Mouse (Mus musculus): ENCODE results near the gene Rrm2. TPM values are rescaled to one million over a fixed set of nuclear protein-coding genes. Genes with fewer than 3 reads are reported as not detected.

The Rrm2 gene
- polyA plus RNA-seq (2015; fragmentation: Nextera tagmentation; extraction: Ambion mirVana) = 405 and 421 TPM in 2 replicates

GRCm38 (mm10) chr12:24707954-24708823 lies at the start of gene Rrm2:
Rrm2 (plus strand) TSS chr12:24708241.
- WGBS = under 1% methylated on average over 83 of the region's 83 CpGs
- ATAC-seq = peak; percentile 92
- no peaks in the 10 kb centered on the region for H3K27me3 ChIP-seq
- no peaks in the 10 kb centered on the region for H3K9me3 ChIP-seq (replicated peaks)
- H3K4me3 ChIP-seq = peak within 1 kb of the TSS; percentile 88
- peaks cover 28% of the 10 kb centered on the region for H3K36me3 ChIP-seq (ENCODE audit: poor library complexity, severe bottlenecking)
- H3K4me1 ChIP-seq = peaks cover 57% of the 10 kb centered on the region
- peak within 1 kb of the TSS; percentile 80 for H3K27ac ChIP-seq
- H3K4me2 ChIP-seq = peak within 1 kb of the TSS; percentile 78
- peak within 1 kb of the TSS; percentile 92 for H3K9ac ChIP-seq

- Histone ChIP-seq H3K4me1 (peaks cover 16% of the 10 kb centered on the region), H3K36me3 (ENCODE audit: poor library complexity, severe bottlenecking) (peaks cover 72% of the 10 kb centered on the region)
- WGBS = 92% methylated on average over 4 of the region's 4 CpGs
These were observed 49.0 kb upstream of the Rrm2 start for GRCm38 (mm10) chr12:24658998-24659397.

GRCm38 (mm10) chr12:24659923-24660322 lies 48.1 kb upstream of the Rrm2 start:
- no peak overlapping the region for H3K27ac ChIP-seq
- H3K36me3 ChIP-seq (ENCODE audit: poor library complexity, severe bottlenecking) = peaks cover 63% of the 10 kb centered on the region
- H3K9ac ChIP-seq = no peak overlapping the region
- H3K27me3 ChIP-seq = no peaks in the 10 kb centered on the region
- H3K9me3 ChIP-seq (replicated peaks) = no peaks in the 10 kb centered on the region
- no peak overlapping the region for H3K4me2 ChIP-seq
- ATAC-seq = no peak
- no peak overlapping the region for H3K4me3 ChIP-seq
- peaks cover 16% of the 10 kb centered on the region for H3K4me1 ChIP-seq
- WGBS = 91% methylated on average over 9 of the region's 9 CpGs

More at GRCm38 (mm10) chr12:24658998-24659397, 49.0 kb upstream of the Rrm2 start:
- Histone ChIP-seq H3K27me3 (no peaks in the 10 kb centered on the region), H3K9me3 (replicated peaks) (no peaks in the 10 kb centered on the region), H3K9ac (no peak overlapping the region), H3K4me2 (no peak overlapping the region), H3K4me3 (no peak overlapping the region), H3K27ac (no peak overlapping the region)
- ATAC-seq = no peak

- Histone ChIP-seq H3K9me3 (replicated peaks) (no peaks in the 10 kb centered on the region), H3K4me1 (peaks cover 13% of the 10 kb centered on the region), H3K4me3 (no peak overlapping the region), H3K27ac (no peak overlapping the region), H3K36me3 (ENCODE audit: poor library complexity, severe bottlenecking) (peaks cover 51% of the 10 kb centered on the region), H3K9ac (no peak overlapping the region), H3K4me2 (no peak overlapping the region), H3K27me3 (no peaks in the 10 kb centered on the region)
- ATAC-seq = no peak
- WGBS = 88% methylated on average over 4 of the region's 4 CpGs
These were observed 46.9 kb upstream of the Rrm2 start for GRCm38 (mm10) chr12:24661100-24661499.

GRCm38 (mm10) chr12:24662131-24662530 lies 45.9 kb upstream of the Rrm2 start:
- peaks cover 42% of the 10 kb centered on the region for H3K36me3 ChIP-seq (ENCODE audit: poor library complexity, severe bottlenecking)
- H3K4me2 ChIP-seq = no peak overlapping the region
- 89% methylated on average over 5 of the region's 5 CpGs for WGBS
- H3K9me3 ChIP-seq (replicated peaks) = no peaks in the 10 kb centered on the region
- no peak overlapping the region for H3K27ac ChIP-seq
- no peak overlapping the region for H3K4me3 ChIP-seq
- peaks cover 3% of the 10 kb centered on the region; the same call in 1 of the 2 replicates for H3K4me1 ChIP-seq
- no peaks in the 10 kb centered on the region for H3K27me3 ChIP-seq
- H3K9ac ChIP-seq = no peak overlapping the region
- no peak for ATAC-seq

GRCm38 (mm10) chr12:24680096-24680491 lies 27.9 kb upstream of the Rrm2 start:
- Histone ChIP-seq H3K36me3 (ENCODE audit: poor library complexity, severe bottlenecking) (no peaks in the 10 kb centered on the region), H3K4me3 (peak overlapping the region; percentile 51), H3K4me1 (peaks cover 17% of the 10 kb centered on the region), H3K4me2 (peak overlapping the region; percentile 89), H3K9ac (peak overlapping the region; percentile 75; the same call in 1 of the 2 replicates), H3K27ac (no peak overlapping the region), H3K27me3 (peaks cover 38% of the 10 kb centered on the region), H3K9me3 (replicated peaks) (no peaks in the 10 kb centered on the region)
- WGBS = 28% methylated on average over 9 of the region's 9 CpGs
- ATAC-seq = no peak

GRCm38 (mm10) chr12:24680492-24681285 lies 27.4 kb upstream of the Rrm2 start:
- ATAC-seq = peak; percentile 86
- Histone ChIP-seq H3K4me3 (peak overlapping the region; percentile 51), H3K4me1 (peaks cover 17% of the 10 kb centered on the region), H3K36me3 (ENCODE audit: poor library complexity, severe bottlenecking) (no peaks in the 10 kb centered on the region), H3K9ac (peak overlapping the region; percentile 75), H3K4me2 (peak overlapping the region; percentile 89), H3K27ac (no peak overlapping the region), H3K9me3 (replicated peaks) (no peaks in the 10 kb centered on the region), H3K27me3 (peaks cover 38% of the 10 kb centered on the region)
- 2% methylated on average over 60 of the region's 61 CpGs for WGBS

GRCm38 (mm10) chr12:24681286-24682023 lies 26.6 kb upstream of the Rrm2 start, which contains the start of gene Cys1:
Cys1 (minus strand) TSS chr12:24681813.
- Histone ChIP-seq H3K9ac (peak within 1 kb of the TSS; percentile 75), H3K4me1 (peaks cover 17% of the 10 kb centered on the region), H3K4me3 (peak within 1 kb of the TSS; percentile 51), H3K4me2 (peak within 1 kb of the TSS; percentile 89), H3K27ac (no peak within 1 kb of the TSS), H3K27me3 (peaks cover 38% of the 10 kb centered on the region), H3K36me3 (ENCODE audit: poor library complexity, severe bottlenecking) (no peaks in the 10 kb centered on the region), H3K9me3 (replicated peaks) (no peaks in the 10 kb centered on the region)
- peak; percentile 22 for ATAC-seq
- 3% methylated on average over 20 of the region's 20 CpGs for WGBS

- Histone ChIP-seq H3K36me3 (ENCODE audit: poor library complexity, severe bottlenecking) (no peaks in the 10 kb centered on the region), H3K4me1 (peaks cover 17% of the 10 kb centered on the region), H3K27ac (no peak overlapping the region), H3K4me3 (no peak overlapping the region), H3K27me3 (peaks cover 38% of the 10 kb centered on the region), H3K4me2 (no peak overlapping the region), H3K9ac (no peak overlapping the region), H3K9me3 (replicated peaks) (no peaks in the 10 kb centered on the region)
- no peak for ATAC-seq
- 54% methylated on average over 8 of the region's 8 CpGs for WGBS
These were observed 25.5 kb upstream of the Rrm2 start for GRCm38 (mm10) chr12:24682563-24682962.

GRCm38 (mm10) chr12:24683461-24683860 lies 24.6 kb upstream of the Rrm2 start:
- Histone ChIP-seq H3K4me1 (peaks cover 17% of the 10 kb centered on the region), H3K36me3 (ENCODE audit: poor library complexity, severe bottlenecking) (no peaks in the 10 kb centered on the region), H3K27me3 (peaks cover 38% of the 10 kb centered on the region), H3K27ac (no peak overlapping the region), H3K9me3 (replicated peaks) (no peaks in the 10 kb centered on the region), H3K4me3 (no peak overlapping the region), H3K9ac (no peak overlapping the region), H3K4me2 (no peak overlapping the region)
- 74% methylated on average over 7 of the region's 7 CpGs for WGBS
- ATAC-seq = no peak

- 86% methylated on average over 6 of the region's 6 CpGs for WGBS
- ATAC-seq = no peak
These were observed 21.9 kb upstream of the Rrm2 start for GRCm38 (mm10) chr12:24686038-24686695.

More at GRCm38 (mm10) chr12:24686038-24686695, 21.9 kb upstream of the Rrm2 start:
- Histone ChIP-seq H3K27ac (no peak overlapping the region), H3K27me3 (peaks cover 25% of the 10 kb centered on the region), H3K36me3 (ENCODE audit: poor library complexity, severe bottlenecking) (no peaks in the 10 kb centered on the region), H3K9me3 (replicated peaks) (no peaks in the 10 kb centered on the region), H3K4me2 (no peak overlapping the region), H3K4me1 (peaks cover 9% of the 10 kb centered on the region), H3K9ac (no peak overlapping the region), H3K4me3 (no peak overlapping the region)
